Mouse (Mus musculus): ENCODE measurements around the gene Gyg. TPM values are rescaled to one million over a fixed set of nuclear protein-coding genes. Genes with fewer than 3 reads are reported as not detected.

Gyg gene
- total RNA-seq, 1 experiment from 2014 or later: 27.8 TPM

DNA sequence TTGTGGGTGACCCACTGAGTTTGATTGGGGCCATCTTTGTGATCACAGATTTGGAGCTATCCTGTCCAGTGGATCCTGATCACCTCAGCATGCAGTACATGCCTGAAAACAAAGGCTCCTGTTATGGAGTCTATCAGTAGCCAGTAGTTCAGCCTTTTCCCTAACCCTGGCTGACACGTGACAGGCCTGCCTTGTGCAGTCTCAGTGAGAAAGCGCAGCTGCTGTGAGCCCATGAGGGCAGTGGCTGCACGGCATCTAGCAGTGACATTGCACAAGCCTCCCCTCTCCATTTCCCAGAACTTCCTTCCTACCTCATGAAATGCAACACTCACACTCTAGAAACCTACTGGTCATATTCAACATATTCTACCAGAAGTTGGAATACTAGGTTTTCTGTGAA is 20.6 kb downstream of the Gyg start:
- ATAC-seq (ENCODE audit: extremely low read depth, insufficient number of reproducible peaks, low FRiP score, poor library complexity, severe bottlenecking): no peak

DNA sequence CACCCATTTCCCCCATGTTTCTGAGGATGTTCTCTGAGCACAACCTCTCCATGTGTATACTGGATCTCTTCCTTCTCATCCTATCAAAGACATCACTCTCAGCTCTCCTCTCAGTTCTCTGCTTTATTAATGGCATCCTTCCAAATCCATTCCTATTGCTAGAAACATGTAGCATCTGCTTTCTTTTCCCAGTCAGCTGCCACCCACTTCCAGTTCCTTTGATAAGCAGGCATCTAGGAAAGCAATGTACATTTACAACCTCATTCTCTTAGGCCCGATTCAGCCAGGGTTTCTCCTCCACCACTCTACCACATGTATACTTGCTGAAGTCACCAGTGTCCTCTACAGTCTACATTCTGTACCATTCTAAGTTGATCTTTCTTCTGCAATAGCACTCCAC is 21.4 kb downstream of the Gyg start:
- ATAC-seq (ENCODE audit: extremely low read depth, insufficient number of reproducible peaks, low FRiP score, poor library complexity, severe bottlenecking): no peak

DNA sequence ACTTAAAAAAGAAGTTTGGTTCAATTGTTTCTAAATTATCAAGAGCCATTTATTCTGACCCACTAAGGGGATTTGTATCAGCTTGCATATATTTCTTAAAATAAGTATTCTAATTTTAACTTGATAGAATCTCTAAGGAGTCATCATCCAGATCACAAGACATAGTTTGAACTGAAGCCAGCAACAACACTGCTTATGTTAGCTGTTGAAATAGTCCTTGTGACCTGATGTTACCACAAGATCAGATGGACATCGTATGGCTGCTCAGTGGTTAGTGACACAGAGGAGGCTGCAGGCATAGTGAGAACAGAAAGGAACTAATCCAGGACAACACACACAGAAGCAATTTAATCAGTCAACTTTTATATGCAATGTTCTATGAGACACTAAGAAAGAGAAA is 22.4 kb downstream of the Gyg start:
- no peak for ATAC-seq (ENCODE audit: extremely low read depth, insufficient number of reproducible peaks, low FRiP score, poor library complexity, severe bottlenecking)

DNA sequence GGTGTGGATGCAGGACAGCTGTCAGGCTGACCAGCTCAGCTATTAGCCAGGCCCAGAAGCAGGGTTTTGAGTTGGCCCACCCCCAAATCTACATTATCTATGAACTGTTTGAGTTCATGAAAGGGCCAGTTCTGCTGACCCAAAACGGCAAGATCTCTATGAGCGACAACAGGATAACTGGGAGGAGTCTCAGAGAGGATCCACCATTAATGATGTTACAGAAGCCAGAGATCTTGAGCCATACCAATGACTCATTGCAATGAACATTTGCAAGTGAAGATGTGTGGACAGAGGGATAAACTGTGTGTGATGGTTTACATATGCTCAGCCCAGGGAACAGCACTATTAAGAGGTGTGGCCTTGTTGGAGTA is 23.8 kb downstream of the Gyg start:
- ATAC-seq (ENCODE audit: extremely low read depth, insufficient number of reproducible peaks, low FRiP score, poor library complexity, severe bottlenecking): no peak

DNA sequence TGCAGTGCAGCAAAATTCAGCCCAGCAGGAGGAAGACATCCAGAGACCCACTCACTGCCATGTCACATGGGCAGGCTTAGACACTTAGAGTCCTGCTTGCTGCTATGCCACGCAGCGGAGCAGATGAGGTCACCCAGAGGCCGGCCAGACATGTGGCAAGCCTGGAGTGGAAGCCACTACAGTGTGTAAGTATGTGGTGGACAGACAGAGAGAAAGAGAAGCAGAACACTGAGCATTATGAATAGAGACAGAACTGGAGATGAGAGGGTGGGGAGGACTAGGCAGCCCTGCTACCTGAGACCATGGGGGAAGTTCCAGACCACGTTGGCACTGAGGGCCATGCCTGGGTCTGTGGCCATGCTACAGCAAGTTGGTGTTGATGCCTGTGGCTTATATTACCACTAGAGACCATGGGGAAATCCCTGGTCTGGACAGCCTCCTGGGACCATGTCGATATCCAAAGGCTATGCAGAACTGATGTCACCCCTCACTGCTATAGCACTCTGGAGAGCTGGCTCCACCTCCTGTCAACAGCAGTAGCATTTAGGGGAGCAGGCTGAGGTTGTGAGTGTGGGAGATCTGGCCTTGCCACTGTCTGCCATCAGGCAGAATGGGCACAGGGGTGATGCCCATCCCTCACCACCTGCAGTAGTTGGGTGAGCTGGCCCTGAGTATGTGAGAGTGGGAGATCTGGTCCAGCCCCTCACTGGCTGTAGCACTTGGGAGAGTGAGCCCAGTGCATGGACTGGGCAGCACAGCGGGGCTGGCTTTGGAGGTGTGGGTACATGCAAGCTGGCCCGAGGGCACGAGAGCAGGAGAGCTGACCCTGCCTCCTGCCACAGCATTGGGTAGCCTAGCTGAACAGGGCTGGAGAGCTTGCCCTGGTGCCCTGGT is 24.4 kb downstream of the Gyg start:
- ATAC-seq (ENCODE audit: extremely low read depth, insufficient number of reproducible peaks, low FRiP score, poor library complexity, severe bottlenecking): peak; percentile 50; the same call in 1 of the 2 replicates

DNA sequence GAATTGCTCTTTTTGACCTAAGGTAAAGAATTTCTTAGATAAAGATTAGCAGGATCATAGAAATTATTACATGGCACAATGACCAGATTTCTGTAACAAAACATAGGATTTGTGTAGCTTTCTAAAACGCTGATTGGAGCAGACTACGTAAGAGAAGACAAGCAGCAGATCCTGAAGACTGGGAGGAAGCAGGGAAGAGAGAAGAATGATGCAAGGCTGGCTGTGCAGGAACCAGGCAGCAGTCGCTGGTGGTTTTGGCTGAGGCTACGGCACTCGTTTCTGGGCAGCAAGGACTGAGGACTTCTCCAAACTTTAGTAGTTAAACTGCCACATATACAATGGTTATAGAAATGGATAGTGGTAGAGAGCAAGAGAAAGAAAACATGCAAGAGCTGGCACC is 25.6 kb downstream of the Gyg start:
- ATAC-seq (ENCODE audit: extremely low read depth, insufficient number of reproducible peaks, low FRiP score, poor library complexity, severe bottlenecking): no peak

DNA sequence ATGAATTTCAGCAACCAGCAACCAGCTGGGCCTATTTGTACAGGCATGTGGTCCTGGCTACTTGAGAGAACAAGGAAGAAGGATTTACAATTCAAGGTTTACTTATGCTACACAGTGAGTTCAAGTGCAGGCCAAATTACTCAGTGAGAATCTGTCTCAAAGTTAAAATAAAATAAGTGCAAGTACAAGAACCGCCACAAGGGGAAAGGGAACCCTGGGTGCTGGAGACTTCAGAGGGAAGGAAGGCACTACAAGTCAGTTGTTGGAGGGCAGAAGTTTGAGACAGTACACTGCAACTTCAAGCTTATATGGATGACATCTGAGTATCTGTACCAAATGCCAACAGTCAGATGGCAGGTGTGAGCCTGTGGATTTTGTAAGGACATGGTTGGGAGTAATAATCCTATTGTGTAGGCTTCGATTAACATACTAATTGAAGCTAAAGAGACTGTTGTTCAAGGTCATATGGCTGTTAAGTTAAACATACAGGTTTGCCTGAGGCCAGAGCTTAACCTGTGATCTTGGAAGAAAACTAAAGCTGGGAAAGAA is 28.0 kb downstream of the Gyg start:
- ATAC-seq (ENCODE audit: extremely low read depth, insufficient number of reproducible peaks, low FRiP score, poor library complexity, severe bottlenecking): no peak

DNA sequence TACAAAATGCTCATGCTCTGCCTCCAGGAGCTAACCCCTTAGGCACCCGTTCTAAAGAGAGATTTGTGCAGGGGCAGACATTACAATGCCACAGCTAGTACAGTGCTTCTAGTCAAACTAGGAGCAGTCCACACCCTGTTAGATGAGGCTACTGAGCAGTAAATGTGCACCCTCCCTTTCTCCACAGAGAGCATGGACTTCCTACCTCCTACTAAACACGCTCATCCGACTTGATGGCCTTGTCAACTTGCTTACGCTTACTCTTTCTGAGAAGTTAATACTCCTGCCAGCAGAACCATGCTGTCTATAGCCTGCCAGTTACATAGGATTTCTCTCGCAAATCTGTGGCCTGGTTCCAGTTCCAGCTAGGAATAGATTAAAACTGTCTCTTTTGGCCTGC is 29.5 kb downstream of the Gyg start:
- no peak for ATAC-seq (ENCODE audit: extremely low read depth, insufficient number of reproducible peaks, low FRiP score, poor library complexity, severe bottlenecking)

DNA sequence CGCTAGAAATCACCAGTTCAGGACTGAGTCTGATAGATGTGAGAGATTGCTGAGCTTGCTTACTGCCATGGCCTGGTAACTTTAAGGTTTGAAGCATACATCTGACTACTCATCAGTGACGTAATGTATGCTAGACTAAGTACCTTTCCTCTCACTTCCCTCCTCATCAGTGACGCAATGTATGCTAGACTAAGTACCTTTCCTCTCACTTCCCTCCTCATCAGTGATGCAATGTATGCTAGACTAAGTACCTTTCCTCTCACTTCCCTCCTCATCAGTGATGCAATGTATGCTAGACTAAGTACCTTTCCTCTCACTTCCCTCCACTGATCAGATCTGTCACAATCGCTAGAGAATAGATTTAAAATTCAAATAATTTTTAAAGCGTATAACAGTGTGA is 33.5 kb downstream of the Gyg start:
- ATAC-seq (ENCODE audit: extremely low read depth, insufficient number of reproducible peaks, low FRiP score, poor library complexity, severe bottlenecking): peak; percentile 92

DNA sequence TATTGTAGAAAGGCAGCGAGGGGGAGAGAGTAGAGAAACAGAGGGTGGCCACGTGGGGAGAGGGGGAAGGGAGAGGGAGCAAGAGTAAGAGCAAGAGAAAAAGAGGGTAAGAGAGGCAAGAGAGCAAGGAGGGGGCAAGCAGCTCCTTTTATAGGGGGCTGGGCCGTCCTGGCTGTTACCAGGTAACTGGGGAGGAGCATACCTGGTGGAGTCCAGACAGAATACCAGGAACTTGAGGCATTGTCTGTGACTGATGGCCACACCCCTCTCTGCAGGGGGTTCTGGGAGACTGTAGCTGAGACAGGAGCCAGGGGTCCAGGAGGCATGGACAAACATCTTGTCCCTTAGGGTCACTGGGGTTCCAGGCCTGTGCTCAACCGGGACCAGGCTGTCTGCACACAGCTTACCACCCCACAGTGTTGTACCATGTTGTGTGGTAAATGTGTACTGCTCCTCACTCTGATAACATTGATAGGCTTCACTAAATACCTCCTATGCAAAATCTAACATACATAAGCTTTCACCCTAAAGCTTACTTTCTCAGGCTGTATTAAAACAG is 35.4 kb downstream of the Gyg start:
- ATAC-seq (ENCODE audit: extremely low read depth, insufficient number of reproducible peaks, low FRiP score, poor library complexity, severe bottlenecking): no peak

DNA sequence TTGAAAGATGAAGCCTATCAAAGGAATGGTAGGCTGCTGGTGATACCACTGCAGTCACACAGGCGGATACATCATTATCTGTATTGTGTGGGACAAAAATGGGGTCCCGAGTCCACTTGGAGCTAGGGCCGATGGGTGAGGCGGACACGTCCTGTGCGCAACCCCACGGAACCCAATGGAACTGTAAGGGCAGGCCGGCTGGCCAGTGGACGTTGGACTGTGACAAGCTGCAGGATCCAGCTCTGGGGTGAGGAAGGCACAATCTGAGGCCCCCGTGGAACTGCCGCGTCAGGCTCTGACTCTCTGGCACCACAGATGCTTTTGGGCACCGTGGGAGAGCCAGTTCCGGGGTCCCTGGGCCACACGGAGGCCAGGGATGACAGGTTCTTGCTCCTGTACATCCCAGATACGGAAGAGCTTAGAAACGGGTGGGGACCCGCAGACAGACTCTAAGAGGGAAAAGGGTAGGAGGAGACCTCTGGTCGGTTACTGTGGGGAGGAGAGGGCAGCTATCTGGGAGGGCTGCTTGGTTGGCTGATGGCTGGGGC is 36.0 kb downstream of the Gyg start:
- no peak for ATAC-seq (ENCODE audit: extremely low read depth, insufficient number of reproducible peaks, low FRiP score, poor library complexity, severe bottlenecking)

DNA sequence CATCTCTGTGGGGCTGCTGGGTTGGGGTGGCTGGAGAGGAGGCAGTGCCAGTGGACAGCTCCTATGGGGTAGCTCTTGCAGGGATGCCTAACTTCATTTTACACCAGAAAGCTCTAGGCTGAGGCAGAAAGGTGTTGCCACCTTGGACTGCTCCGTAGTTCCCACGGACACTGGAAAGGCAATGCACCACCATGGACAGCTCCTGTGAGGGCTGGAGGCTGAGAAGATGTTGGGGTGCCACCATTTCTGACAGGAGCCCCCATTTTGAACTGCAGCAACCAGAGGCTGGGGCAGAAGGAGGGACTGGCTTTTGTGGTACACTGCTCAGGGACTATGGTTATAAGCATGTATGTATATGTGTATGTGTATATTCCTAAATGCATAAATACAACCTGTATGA is 43.2 kb downstream of the Gyg start:
- ATAC-seq (ENCODE audit: extremely low read depth, insufficient number of reproducible peaks, low FRiP score, poor library complexity, severe bottlenecking): no peak

DNA sequence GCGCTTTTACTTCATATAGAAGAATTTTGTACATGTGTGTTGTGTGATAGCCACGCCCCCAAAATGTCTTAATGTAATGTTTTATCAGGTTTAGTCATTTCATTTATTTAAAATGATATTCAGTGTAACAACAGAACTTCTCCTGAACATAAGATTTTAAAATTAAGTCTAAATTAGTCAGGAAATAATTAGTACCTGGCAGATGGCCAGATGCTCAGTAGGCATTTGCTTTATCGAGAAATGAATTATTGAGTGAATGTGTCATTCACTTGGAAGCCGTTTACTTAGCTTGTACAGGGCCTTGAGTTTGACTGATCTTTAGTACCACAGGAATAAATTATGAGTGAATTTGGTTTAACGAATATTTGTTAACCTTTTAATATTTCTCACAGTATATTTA is 46.2 kb downstream of the Gyg start:
- ATAC-seq (ENCODE audit: extremely low read depth, insufficient number of reproducible peaks, low FRiP score, poor library complexity, severe bottlenecking): no peak

DNA sequence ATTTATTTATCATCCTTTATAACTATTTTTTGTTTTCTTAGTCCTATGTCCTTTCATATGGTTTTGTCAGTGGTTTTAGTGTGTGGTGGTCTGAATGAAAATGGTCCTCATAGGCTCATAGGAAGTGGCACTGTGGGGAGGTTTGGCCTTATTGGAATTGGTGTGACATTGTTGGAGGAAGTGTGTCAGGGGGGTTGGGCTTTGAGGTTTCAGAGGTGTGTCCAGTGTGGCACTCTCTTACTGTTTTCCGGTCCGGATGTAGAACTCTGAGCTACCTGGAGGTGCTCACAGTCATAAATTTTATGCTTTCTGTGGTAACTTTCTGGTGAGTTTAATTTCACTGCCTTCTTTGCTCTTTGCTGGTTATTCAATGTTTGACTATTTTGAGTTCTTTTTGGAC is 50.3 kb downstream of the Gyg start:
- peak; percentile 97 for ATAC-seq (ENCODE audit: extremely low read depth, insufficient number of reproducible peaks, low FRiP score, poor library complexity, severe bottlenecking)

DNA sequence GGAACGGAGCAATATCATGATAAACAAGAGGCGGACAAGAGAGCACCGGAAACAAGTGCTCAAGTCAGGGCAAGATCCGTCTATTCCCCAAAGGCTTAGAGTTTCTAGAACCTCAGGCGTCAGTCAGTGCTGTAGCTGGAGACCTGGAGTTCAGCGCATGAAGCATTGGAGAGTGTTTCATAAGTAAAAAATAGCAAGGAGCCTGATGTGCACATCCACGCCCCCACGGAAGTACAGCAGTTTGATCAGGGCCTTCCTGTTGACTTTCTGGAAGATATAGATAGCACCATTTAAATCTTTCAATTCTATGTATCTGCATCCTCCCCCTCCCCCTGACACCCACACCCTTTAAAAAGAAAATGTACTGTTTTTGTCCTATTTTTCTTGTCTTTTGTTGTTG is 50.8 kb downstream of the Gyg start:
- ATAC-seq (ENCODE audit: extremely low read depth, insufficient number of reproducible peaks, low FRiP score, poor library complexity, severe bottlenecking): no peak

DNA sequence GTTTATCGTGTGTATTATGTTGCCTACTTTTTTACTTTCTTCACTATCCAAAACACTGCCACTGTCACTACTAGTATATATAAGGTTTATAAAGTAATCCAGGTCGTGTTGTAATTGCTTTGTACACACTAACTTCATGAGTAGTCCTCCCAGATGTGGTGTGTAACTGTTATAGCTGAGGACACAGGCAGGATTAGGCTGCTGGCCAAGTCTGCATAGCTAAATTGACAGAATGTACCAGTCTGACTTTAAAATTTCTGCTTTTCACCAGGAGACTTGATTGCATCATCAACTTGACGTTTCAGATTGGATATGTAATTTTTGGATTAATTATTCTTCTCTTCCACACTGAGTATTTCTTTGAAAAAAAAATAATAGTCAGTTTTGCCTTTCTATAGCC is 51.3 kb downstream of the Gyg start:
- ATAC-seq (ENCODE audit: extremely low read depth, insufficient number of reproducible peaks, low FRiP score, poor library complexity, severe bottlenecking): no peak

DNA sequence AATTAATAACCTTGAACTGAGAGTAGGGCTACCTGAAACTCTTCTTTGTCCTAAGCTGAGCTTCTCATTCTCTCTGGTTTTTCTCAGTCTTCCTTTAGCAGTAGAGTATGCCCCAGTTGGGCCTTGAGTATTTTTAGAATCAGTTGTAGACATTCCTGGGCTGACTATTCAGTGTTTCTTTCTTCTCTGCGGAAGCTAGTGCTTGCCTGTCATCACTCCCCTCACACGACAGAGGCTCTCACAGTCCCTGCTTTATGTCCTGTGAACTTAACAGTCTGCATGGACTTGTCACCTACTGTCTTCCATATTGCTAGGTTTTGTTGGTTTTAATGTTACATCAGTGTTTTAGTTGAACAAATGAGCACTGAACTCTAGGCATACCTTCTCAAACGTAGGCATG is 73.0 kb downstream of the Gyg start:
- ATAC-seq (ENCODE audit: extremely low read depth, insufficient number of reproducible peaks, low FRiP score, poor library complexity, severe bottlenecking): no peak

DNA sequence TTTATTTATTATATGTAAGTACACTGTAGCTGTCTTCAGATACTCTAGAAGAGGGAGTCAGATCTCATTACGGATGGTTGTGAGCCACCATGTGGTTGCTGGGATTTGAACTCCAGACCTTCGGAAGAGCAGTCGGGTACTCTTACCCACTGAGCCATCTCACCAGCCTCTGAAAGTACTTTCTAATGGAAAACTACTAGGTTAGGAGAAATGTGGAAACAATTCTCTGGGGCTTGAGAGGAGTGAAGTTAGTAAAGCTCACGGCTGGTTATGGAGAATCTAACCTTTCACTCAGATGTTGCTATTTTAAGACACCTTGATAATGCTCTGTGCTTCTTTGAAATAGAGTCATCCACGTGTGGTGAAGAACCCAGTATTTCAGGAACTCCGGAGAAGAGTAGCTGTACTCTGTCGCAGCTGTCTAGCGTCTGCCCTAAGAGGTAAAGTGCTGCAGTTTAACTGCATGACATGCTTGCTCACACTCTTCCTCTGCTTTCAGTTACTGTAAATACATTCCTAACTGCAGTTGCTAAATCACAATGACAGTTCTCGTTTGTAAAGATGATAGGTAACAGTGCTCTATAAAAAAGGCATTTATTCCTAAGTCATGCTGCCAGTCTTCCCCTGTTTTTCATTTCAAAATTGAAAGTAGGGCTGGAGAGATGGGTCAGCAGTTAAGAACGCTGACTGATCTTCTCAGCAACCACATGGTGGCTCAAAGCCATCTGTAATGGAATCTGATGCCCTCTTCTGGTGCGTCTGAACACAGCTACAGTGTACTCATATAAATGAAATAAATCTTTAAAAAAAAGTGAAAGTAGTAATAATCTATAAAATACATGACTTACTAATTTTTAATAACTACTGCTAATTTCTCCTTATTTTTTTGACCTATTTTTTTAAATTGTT is 78.7 kb downstream of the Gyg start:
- no peak for ATAC-seq (ENCODE audit: extremely low read depth, insufficient number of reproducible peaks, low FRiP score, poor library complexity, severe bottlenecking)
